Mouse (Mus musculus) stomach, postnatal 0 days (tissue): ENCODE data around the gene Senp6.

ENCODE experiments used
- CTCF ChIP-seq: IDR thresholded peaks from 2 replicates; pipeline ENCODE4 v1.5.1; 2016; ENCODE audit warnings: antibody characterized with exemption, low read depth, mild to moderate bottlenecking, moderate library complexity
- EP300 ChIP-seq: optimal IDR thresholded peaks from 2 replicates; pipeline ENCODE3; 2016; ENCODE audit warnings: antibody characterized with exemption

DNA sequence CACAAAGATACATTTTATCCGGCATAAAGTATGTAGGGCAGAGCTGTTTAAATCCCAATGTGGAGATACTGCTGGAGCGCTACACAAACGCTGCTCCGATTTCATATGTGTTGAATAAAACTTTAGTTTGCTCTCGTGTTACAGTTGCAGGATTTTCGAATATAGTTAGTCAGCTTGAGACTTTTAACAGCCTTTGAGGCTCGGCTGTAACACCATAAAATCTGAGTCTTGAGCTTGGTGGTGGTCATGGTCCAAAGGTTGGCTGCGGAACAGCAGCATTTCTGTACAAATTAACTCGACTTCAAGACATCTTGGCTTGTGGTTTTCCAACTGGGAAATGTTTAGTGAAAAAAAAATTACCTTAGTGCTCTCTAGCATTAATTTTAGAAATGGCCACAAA is 99.0 kb downstream of the Senp6 start:
- TF ChIP-seq CTCF (no peak), EP300 (no peak)
